Mouse (Mus musculus): ENCODE results near the gene Cd68.

DNA sequence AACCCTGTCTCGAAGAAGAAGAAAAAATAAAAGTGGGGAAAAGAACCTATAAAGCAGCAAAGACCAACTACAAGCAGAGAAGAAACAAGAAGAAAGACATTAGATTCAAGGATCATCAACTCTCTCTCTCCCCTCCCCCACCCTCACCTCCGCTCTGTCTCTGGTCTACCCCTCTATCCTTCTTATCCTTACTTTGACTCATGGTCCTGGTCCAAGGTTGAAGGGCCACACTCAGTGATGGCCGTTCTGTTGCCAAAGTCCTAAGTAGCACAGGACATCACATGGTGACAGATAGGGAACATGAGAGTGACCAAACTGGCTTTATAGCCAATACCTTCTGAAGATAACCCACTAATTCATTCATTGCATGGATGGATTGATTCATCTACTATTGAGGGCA lies 31.4 kb upstream of the Cd68 start:
- TF ChIP-seq CTCF (IDR thresholded peaks at IDR 0.05; ENCODE audit: borderline replicate concordance, insufficient read depth, low read depth, low read length) (no peak), POLR2A (IDR thresholded peaks at IDR 0.05; ENCODE audit: borderline replicate concordance, insufficient read depth, low read length) (no peak)

Data from cerebellum, adult 2 months (tissue).